25 mouse cellular contexts compared by ENCODE assay signal in genomic region chr10:41690978-41691377, GRCm38 (mm10). TPM values are rescaled to one million over a fixed set of nuclear protein-coding genes. Genes with fewer than 3 reads are reported as not detected.
DNase-seq lines count a peak whose midpoint lies in the region; ATAC-seq and TF ChIP-seq lines count a peak whose summit lies in the region.
"Had no signal": no experiment of that assay in that cellular context is flagged by ENCODE, and none has a peak within 500 bp of the region (broad histone marks: within the 10 kb centered on the region; RNA-seq: fewer than 3 reads in every experiment).

No protein-coding gene starts in this region.

- no peak for TF ChIP-seq EP300 in lung, postnatal 0 days (IDR thresholded peaks at IDR 0.05)

- ATAC-seq in hindbrain, embryonic 15.5 days (ENCODE audit: low FRiP score, low read depth), result 0 out of 2 replicates have a peak, but pooled peaks have one; percentile 51
- no peak for ATAC-seq in hindbrain, embryonic 13.5 days (ENCODE audit: low FRiP score)
- ATAC-seq in lung, postnatal 0 days, result no peak
- no peak for ATAC-seq in megakaryocyte-erythroid progenitor cell, adult 5-6 weeks (replicated peaks; ENCODE audit: low FRiP score, low TSS enrichment, poor library complexity, severe bottlenecking)
- ATAC-seq: forebrain, embryonic 13.5 days had no signal

- H3K4me2 ChIP-seq in hindbrain, embryonic 15.5 days, result no peak overlapping the region
- no peak overlapping the region for H3K4me2 ChIP-seq in hindbrain, embryonic 13.5 days
- no peak overlapping the region for H3K4me2 ChIP-seq in lung, postnatal 0 days (replicated peaks; ENCODE audit: low read depth, low read length)

- H3K27me3 ChIP-seq in hindbrain, embryonic 15.5 days, result no peaks in the 10 kb centered on the region
- peaks cover 10% of the 10 kb centered on the region; the same call in 1 of the 2 replicates for H3K27me3 ChIP-seq in hindbrain, embryonic 13.5 days
- H3K27me3 ChIP-seq in lung, postnatal 0 days (replicated peaks; ENCODE audit: insufficient read depth, low read length), result no peaks in the 10 kb centered on the region
- H3K27me3 ChIP-seq: embryonic facial prominence, embryonic 15.5 days had no signal

- no peak overlapping the region for H3K4me3 ChIP-seq in hindbrain, embryonic 15.5 days
- no peak overlapping the region for H3K4me3 ChIP-seq in hindbrain, embryonic 13.5 days
- no peak overlapping the region for H3K4me3 ChIP-seq in lung, postnatal 0 days (ENCODE audit: low read depth, low read length)

- no peak for DNase-seq in lung, postnatal 0 days (ENCODE audit: low spot score)
- no peak for DNase-seq in lung, postnatal 25 days (ENCODE audit: low spot score)
- DNase-seq in NIH3T3 (ENCODE audit: low read depth), result peak; percentile 37
- no peak for DNase-seq in ovary, adult 18-20 months (ENCODE audit: low spot score)
- DNase-seq: adrenal gland, adult 2 months; adrenal gland, postnatal 36 days; cerebellum, adult 18-20 months; gastrocnemius, postnatal 25 days; heart, postnatal 14 days; kidney, adult 18-20 months; layer of hippocampus, adult 9-11 months; liver; lung, adult 2 months; lung, postnatal 14 days had no signal

- no peaks in the 10 kb centered on the region for H3K9me3 ChIP-seq in hindbrain, embryonic 15.5 days
- H3K9me3 ChIP-seq in hindbrain, embryonic 13.5 days, result no peaks in the 10 kb centered on the region
- H3K9me3 ChIP-seq in lung, postnatal 0 days (ENCODE audit: low read length), result no peaks in the 10 kb centered on the region
- H3K9me3 ChIP-seq: G1E; midbrain, embryonic 12.5 days had no signal

- no peak overlapping the region for H3K9ac ChIP-seq in hindbrain, embryonic 15.5 days
- no peak overlapping the region for H3K9ac ChIP-seq in hindbrain, embryonic 13.5 days
- no peak overlapping the region for H3K9ac ChIP-seq in lung, postnatal 0 days (replicated peaks; ENCODE audit: low read depth)
- H3K9ac ChIP-seq: liver, embryonic 14.5 days had no signal

- peak; percentile 21; the same call in 1 of the 2 replicates for TF ChIP-seq CTCF in lung, postnatal 0 days (IDR thresholded peaks at IDR 0.05)

- H3K36me3 ChIP-seq in hindbrain, embryonic 15.5 days, result no peaks in the 10 kb centered on the region
- H3K36me3 ChIP-seq in hindbrain, embryonic 13.5 days, result no peaks in the 10 kb centered on the region
- H3K36me3 ChIP-seq in lung, postnatal 0 days (ENCODE audit: insufficient read depth, low read length), result no peaks in the 10 kb centered on the region
- H3K36me3 ChIP-seq: embryonic facial prominence, embryonic 15.5 days; G1E; hindbrain, embryonic 10.5 days; midbrain, embryonic 12.5 days; neural tube, embryonic 13.5 days had no signal

- H3K27ac ChIP-seq in hindbrain, embryonic 15.5 days (replicated peaks), result no peak overlapping the region
- no peak overlapping the region for H3K27ac ChIP-seq in hindbrain, embryonic 13.5 days
- H3K27ac ChIP-seq in lung, postnatal 0 days (ENCODE audit: low read length), result no peak overlapping the region
- H3K27ac ChIP-seq: embryonic facial prominence, embryonic 15.5 days; forebrain, embryonic 13.5 days; liver, embryonic 14.5 days; midbrain, embryonic 12.5 days; neural tube, embryonic 13.5 days had no signal

- WGBS in hindbrain, embryonic 15.5 days, result 72% methylated on average over 4 of the region's 4 CpGs
- WGBS in hindbrain, embryonic 13.5 days, result 62% methylated on average over 4 of the region's 4 CpGs
- WGBS in lung, postnatal 0 days, result 74% methylated on average over 4 of the region's 4 CpGs

- 0 out of 2 replicates have a peak, but pooled peaks cover 3% of the 10 kb centered on the region for H3K4me1 ChIP-seq in hindbrain, embryonic 15.5 days (replicated peaks)
- H3K4me1 ChIP-seq in hindbrain, embryonic 13.5 days (replicated peaks), result peaks cover 6% of the 10 kb centered on the region; the same call in 1 of the 2 replicates
- H3K4me1 ChIP-seq in lung, postnatal 0 days (ENCODE audit: insufficient read depth, low read depth, low read length), result no peaks in the 10 kb centered on the region
- H3K4me1 ChIP-seq: hindbrain, embryonic 10.5 days had no signal

RNA-seq across cellular contexts. Expression of gene Ccdc162, which starts 25.5 kb away (rescaled TPM):
- polyA plus RNA-seq in hindbrain, embryonic 15.5 days (2015; fragmentation: Nextera tagmentation; extraction: Ambion mirVana), result 0.92 and 1.8 TPM in 2 replicates
- polyA plus RNA-seq in hindbrain, embryonic 13.5 days (2015; fragmentation: Nextera tagmentation; extraction: Ambion mirVana), result 0.50 and 1.5 TPM in 2 replicates
- 2.2 and 3.0 TPM in 2 replicates for polyA plus RNA-seq in lung, postnatal 0 days (2015; fragmentation: Nextera tagmentation; extraction: Ambion mirVana)
- total RNA-seq in megakaryocyte-erythroid progenitor cell, adult 5-6 weeks (2014; fragmentation: Nextera tagmentation), result 0.42 TPM in 1 of 2 replicates, not detected in the other
- not detected in 2 replicates for total RNA-seq in megakaryocyte-erythroid progenitor cell, adult 5-6 weeks (2017)
- total RNA-seq: common myeloid progenitor, adult 5-6 weeks had no signal
- polyA plus RNA-seq: G1E had no signal
